Mouse (Mus musculus): ENCODE measurements around the gene Ndufs3.
"Not testable (repeated sequence)": the region's sequence is repeated elsewhere in the genome, so short reads cannot be mapped to it uniquely, and the experiment has no call there.

The Ndufs3 gene

DNA sequence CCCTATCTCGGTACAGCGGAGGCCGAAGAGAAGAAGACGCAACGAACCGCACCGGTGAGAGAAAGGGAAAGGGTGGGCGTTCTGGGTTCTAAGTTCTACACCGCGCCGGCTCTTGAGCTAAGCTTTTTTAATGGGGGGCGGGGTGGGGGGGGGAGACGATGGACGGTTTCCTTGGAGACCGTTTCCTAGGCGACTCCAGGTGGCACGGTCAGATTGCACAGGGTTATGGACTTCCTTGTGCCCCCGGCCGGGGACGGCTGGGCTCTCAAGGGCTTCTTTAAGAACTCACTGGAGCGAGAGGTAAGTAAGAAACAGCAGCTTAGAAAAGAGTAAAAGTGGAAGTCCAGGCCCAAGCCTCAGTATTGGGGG is 213 bp upstream of the Ndufs3 start:
- no peak for DNase-seq (ENCODE audit: low read depth)

DNA sequence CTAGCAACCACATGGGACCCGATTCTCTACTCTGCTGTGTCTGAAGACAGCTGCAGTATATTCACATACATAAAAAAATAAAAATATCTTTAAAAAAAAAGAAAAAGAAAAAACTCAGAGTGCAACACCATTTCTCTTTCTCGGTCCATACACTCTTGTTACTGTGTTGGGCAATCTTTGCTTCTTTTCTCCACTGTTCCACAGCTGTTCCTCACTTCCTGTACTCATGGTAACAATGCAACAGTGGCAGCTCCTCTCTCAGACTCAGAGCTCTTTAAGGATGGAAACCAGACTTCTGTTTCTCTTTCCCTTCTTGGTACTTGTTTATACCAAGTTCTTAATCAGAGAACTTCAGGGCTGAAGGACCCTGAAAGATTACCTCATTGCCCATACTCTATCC is 1.2 kb downstream of the Ndufs3 start:
- DNase-seq (ENCODE audit: low read depth): no peak

DNA sequence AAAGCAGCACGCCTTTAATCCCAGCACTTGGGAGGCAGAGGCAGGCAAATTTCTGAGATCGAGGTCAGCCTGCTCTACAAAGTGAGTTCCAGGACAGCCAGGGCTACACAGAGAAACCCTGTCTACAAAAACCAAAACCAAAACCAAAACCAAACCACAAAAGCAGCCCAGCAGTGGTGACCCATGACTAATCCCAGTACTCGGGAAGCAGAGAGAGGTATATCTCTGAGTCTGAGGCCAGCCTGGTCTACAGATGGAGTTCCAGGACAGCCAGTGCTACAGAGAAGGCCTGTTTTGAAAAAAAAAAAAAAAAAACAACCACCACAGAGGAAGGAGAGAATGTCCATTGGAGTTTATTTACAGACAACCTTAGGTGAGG is 10.3 kb downstream of the Ndufs3 start:
- DNase-seq (ENCODE audit: low read depth): not testable (repeated sequence)

DNA sequence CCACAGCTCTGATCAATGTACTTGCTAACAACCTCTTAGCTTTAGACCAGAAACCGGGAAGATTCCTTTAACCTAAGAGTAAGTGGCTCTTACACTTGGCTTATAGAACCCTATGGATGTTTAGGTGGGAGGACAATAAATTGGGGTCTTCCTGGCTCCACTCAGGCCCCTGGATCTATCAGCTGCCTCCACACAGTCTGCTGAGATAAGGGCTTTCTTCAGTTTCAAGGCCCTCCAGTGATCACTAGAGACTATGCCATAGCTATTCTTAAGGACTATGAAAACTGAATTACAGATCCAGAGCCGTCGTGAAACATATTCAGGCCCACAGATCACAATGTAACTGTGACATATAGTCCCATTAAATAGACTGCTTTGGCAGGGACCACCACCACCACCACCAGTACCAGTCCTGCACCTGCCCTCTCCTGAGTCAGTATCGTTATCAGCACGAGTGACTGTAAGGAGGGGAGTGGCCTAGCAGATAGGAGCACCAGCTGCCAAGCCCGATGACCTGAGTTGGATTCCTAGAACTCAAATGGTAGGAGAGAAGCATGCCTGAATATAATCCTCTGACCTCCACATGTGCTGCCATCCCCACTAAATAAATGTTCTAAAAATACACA is 10.8 kb downstream of the Ndufs3 start:
- DNase-seq (ENCODE audit: low read depth): no peak

- DNase-seq (ENCODE audit: low read depth): no peak
Observed at GRCm38 (mm10) chr2:90889550-90890548, 14.8 kb downstream of the Ndufs3 start.

- no peak for DNase-seq (ENCODE audit: low read depth)
Observed at GRCm38 (mm10) chr2:90887627-90888026, 17.0 kb downstream of the Ndufs3 start.

- no peak for DNase-seq (ENCODE audit: low read depth)
Observed at GRCm38 (mm10) chr2:90886436-90886835, 18.2 kb downstream of the Ndufs3 start.

DNA sequence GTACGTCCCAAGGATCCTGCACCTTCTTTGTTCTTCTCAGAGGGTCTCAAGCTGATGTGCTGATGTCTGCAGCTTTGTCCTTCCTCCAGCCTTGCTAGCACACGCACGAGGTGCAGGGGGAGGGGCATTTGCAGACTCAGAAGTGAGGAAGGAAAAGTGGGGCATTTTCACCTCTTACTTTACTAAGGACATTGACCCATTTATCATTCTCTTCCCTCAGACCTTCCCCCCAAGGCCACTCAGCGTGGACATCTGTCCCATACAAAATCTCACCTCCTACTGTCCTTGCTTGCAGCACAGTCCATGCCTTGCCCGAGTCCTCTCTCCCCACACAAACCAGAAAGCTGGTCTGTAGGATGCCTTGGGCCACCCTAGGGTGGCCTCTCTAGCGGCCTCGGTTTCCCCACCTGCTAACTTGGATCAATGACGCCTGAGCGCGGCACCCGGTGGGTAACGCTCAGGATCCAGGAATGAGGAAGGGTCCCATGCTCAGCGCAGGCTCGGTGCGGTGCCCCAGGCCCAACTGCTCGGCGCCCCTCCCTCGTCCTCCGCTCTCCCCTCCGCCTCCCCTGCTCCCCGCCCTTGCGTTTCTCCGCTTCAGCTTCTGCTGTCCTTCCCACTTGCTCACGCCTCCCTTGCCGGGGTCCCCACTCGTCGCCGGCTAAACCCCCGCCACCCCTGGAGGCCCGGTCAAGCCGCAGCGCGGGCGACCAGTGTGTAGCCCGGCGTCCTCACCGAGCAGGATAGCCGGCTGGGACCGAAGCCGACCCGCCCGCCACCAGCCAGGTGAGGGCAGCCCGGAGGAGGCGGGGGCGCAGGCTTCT is 19.2 kb downstream of the Ndufs3 start, which contains the start of gene C1qtnf4:
TSS of gene C1qtnf4 (plus strand) at position 643 of the 824 bp plus-strand sequence.
- DNase-seq (ENCODE audit: low read depth): no peak

- DNase-seq (ENCODE audit: low read depth): no peak
Observed at GRCm38 (mm10) chr2:90881824-90882223, 22.8 kb downstream of the Ndufs3 start.

DNA sequence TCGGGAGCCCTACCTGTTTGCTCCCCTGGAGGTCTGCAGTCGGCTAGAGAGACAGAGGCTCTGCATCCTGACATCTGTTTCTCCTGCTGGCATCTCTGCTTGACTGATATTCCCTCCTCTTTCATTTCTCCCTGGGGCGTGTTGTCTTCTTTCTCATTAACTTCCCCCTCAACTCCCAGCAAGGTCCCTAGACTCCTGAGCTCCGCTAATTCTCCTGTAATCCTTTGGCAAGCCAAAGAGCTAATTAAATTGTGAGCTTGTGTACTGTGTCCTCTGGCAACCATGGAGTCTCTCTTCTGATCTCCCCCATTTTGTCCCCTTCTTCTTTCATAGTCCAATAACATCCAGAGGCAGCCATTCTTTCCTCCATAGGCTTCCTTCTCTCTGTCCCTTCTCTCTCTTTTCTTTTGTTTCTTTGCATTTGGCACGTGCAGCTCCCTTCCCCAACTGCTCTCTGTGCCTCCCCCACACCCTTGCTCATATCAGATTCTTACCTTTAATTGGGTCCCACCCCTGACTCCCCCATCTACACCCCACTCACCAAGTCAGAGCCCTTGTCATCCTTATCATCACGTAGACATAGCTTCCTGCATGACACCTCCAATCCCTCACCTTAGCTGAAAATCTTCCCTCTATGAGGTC is 24.4 kb downstream of the Ndufs3 start:
- DNase-seq (ENCODE audit: low read depth): no peak

- no peak for DNase-seq (ENCODE audit: low read depth)
Observed at GRCm38 (mm10) chr2:90879419-90879818, 25.2 kb downstream of the Ndufs3 start.

GRCm38 (mm10) chr2:90877584-90878259 is 26.9 kb downstream of the Ndufs3 start:
- DNase-seq (ENCODE audit: low read depth): no peak

DNA sequence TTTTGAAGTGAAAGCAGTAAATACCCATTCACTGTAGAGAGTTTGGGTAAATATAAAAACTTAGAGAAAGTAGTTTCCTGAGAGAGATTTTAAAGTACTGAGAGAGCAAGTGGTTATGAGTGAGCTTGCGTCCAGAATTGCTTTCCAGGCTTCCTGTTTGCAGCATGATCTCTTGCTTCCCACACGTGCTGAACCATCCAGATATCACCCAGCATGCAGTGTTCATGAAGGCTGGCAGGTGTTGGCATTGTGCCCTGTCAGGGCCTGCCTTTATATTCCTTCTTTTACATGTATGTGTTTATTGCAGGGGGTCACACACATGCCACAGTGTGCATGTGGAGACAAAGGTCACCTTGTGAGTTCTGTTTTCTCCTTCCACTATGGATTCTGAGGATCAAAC is 29.4 kb downstream of the Ndufs3 start:
- DNase-seq (ENCODE audit: low read depth): no peak

DNA sequence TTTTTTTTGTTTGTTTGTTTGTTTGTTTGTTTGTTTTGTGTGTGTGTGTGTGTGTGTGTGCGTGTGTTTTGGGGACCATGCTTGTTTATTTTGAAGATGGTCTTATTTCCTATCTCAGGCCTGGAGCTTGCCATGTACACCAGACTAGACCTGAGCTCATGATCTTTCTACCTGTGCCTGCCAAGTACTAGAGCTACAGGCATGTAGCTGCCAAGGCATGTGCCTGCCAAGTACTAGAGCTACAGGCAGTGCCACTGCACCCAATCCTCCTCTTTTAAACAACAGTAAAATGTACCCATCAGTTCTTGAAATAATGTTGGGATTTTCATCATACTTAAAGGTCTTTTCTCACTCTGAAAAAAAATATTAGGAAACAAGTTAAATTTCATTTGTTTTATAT is 30.6 kb downstream of the Ndufs3 start:
- DNase-seq (ENCODE audit: low read depth): no peak

- no peak for DNase-seq (ENCODE audit: low read depth)
Observed at GRCm38 (mm10) chr2:90871180-90871961, 33.3 kb downstream of the Ndufs3 start.

GRCm38 (mm10) chr2:90870136-90870601 is 34.5 kb downstream of the Ndufs3 start:
- DNase-seq (ENCODE audit: low read depth): no peak

DNA sequence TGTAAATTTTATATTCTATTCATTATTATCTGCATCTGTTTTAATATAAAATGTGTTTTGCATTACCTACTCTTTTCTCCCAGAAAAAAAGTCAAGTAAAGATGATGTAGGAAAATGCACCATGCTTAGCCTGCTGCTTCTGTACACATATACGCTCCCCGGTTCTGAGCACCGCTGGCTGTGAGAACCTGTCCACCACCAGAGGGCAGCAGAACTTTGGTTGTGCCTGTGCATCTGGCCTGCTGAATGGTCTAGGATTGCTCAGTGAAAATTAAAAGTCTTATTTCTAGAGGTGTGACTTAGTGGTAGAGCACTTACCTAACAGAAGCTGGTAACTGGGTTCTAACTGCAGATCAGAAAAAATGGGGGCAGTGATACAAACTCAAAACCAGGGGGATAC is 38.1 kb downstream of the Ndufs3 start:
- peak; percentile 31 for DNase-seq (ENCODE audit: low read depth)

GRCm38 (mm10) chr2:90864184-90864583 is 40.4 kb downstream of the Ndufs3 start:
- DNase-seq (ENCODE audit: low read depth): no peak

DNA sequence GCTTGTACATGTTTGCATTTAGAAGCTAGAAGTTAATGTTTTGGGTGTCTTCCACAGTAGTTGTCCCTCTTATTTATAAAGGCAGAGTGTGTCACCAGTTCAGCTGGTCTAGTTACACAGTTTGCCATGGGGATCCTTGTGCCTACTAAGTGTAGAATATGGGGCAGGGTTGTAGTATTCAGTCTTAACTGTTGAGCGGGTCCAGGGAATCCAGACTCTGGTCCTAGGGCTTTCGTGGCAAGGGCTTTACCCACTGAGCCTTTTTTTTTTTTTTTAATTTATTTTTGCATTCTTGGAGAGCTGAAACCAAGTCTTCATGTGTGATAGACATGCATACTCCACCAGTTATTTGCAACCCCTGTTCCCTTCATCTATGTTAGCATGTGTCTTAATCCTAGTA is 43.1 kb downstream of the Ndufs3 start:
- DNase-seq (ENCODE audit: low read depth): no peak

- no peak for DNase-seq (ENCODE audit: low read depth)
Observed at GRCm38 (mm10) chr2:90850401-90850800, 54.2 kb downstream of the Ndufs3 start.

Data from fibroblast of lung, adult 2 months (primary cell).